Mouse (Mus musculus) liver, embryonic 14.5 days (tissue): ENCODE measurements around the gene Birc3.

ENCODE experiments used
- CTCF ChIP-seq: IDR thresholded peaks from 2 replicates; pipeline ENCODE4 v1.5.1; 2016; ENCODE audit warnings: antibody characterized with exemption, low read depth, control low read depth
- EP300 ChIP-seq: IDR thresholded peaks from 2 replicates; pipeline ENCODE4 v1.6.1; 2016; ENCODE audit warnings: antibody characterized with exemption, low read depth

DNA sequence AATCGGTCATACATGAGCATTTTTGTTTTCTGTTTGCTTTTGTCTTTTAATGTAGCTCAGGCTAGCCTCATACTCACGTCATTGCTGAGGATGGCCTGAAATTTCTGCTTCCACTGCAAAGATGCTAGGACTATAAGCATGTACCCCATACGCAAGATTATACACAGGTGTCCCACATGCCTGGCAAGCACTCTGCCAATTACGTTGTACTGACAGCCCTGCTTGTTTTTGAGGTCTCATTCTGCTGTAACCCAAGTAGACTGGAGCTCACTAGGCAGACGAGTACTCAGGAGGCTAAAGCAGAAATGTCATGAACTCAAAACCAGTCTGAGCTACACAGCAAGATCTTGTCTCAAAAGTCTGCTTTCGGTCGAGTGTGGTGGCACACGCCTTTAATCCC lies 21.1 kb downstream of the Birc3 start:
- TF ChIP-seq CTCF: no peak
- TF ChIP-seq EP300: no peak
